Mouse (Mus musculus) B cell, adult 67 days (primary cell): ENCODE measurements around the gene Olfr584. TPM values are rescaled to one million over a fixed set of nuclear protein-coding genes. Genes with fewer than 3 reads are reported as not detected.

Source experiments
- total RNA-seq, 2 experiments: library from RNA; stranded (reverse); gene quantifications; 4 replicates each; pipeline ENCODE4 v1.2.4; 2023

Gene Olfr584
- total RNA-seq, result not detected

DNA sequence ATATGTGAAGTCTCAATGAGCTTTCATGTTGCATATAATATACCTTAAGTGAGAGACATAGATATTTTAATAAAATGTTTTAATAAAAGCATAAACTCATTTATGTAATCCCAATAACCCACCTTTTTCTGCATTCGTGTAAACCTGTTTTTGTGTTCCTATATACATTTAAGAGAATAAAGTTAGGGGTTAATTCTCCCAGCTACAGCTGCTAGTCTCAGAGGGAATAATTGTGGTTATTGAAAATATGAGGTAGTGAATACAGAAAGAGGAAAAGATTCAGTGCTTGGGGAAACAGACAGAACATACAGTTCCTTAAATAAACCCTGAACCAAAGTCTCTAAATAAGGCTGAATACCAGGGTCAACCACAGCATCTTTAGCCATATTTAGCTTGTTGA lies at the start of gene Olfr584:
Gene Olfr584 (plus strand): TSS at position 301 of the 400 bp plus-strand sequence.

GRCm38 (mm10) chr7:103037724-103038123 lies 44.0 kb upstream of the Olfr584 start, which contains the start of gene Olfr582:
Olfr582 (plus strand) TSS chr7:103038024.

DNA sequence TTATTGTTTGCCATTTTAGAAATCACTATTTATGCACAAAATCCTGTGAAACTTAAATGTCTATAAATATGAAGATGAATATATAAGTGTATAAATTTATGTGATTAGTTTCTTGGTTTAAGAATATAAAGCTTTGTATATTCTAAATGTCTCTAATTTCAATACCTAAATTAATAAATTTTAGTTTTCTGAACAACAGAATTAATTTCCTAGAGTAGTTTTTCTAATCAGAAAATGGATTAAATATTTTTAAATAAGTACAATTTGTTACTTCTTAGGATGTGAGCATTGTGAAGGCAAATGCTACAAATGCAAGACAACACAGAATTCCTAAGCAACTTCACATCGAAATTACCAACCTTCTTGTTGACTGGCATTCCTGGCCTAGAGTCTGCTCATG lies 30.7 kb upstream of the Olfr584 start, which contains the start of gene Olfr583:
Gene Olfr583 (plus strand): TSS at position 301 of the 400 bp plus-strand sequence.

GRCm38 (mm10) chr7:103097420-103097819 lies 15.7 kb downstream of the Olfr584 start, which contains the start of gene Olfr585:
Olfr585 (plus strand) TSS chr7:103097720.

DNA sequence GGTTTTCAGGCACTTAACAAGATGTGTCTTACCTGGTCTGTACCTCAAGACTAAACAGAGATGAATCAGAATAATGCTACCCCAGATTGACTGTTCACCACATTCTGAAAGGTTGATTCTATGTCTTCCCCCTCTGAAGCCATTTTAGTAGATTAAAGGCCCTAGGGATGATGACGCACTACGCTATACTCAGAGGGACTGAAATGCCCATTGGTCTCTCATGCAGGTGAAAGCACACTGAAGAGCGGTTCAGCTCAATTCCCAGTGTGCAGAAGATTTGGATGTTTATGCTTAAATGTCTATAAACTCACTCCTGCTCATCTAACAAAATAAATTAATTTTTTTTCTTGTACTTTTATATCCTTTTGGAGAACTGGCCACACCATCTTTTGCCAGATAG lies 43.9 kb downstream of the Olfr584 start, which contains the start of gene Olfr586:
Gene Olfr586 (minus strand): TSS at position 101 of the 400 bp plus-strand sequence.

Other genes starting within 250 kb of the Olfr584 start
- not detected for gene Olfr566, start 223.1 kb upstream of the Olfr584 start, total RNA-seq
- not detected for gene Olfr568, start 204.8 kb upstream of the Olfr584 start, total RNA-seq
- not detected for gene Olfr569, start 191.0 kb upstream of the Olfr584 start, total RNA-seq
- gene Olfr570, start 187.3 kb upstream of the Olfr584 start, total RNA-seq, result not detected
- gene Olfr571, start 164.3 kb upstream of the Olfr584 start, total RNA-seq, result not detected
- not detected for gene Olfr572, start 157.5 kb upstream of the Olfr584 start, total RNA-seq
- gene Olfr573-ps1, start 139.3 kb upstream of the Olfr584 start, total RNA-seq, result not detected
- not detected for gene Olfr574, start 133.4 kb upstream of the Olfr584 start, total RNA-seq
- gene Olfr575, start 123.1 kb upstream of the Olfr584 start, total RNA-seq, result not detected
- gene Olfr576, start 119.2 kb upstream of the Olfr584 start, total RNA-seq, result not detected
- gene Olfr577, start 105.9 kb upstream of the Olfr584 start, total RNA-seq, result not detected
- not detected for gene Olfr578, start 92.6 kb upstream of the Olfr584 start, total RNA-seq
- gene Olfr582, start 43.9 kb upstream of the Olfr584 start, total RNA-seq, result not detected
- gene Olfr583, start 30.6 kb upstream of the Olfr584 start, total RNA-seq, result not detected
- gene Olfr585, start 15.8 kb downstream of the Olfr584 start, total RNA-seq, result not detected
- not detected for gene Olfr586, start 43.8 kb downstream of the Olfr584 start, total RNA-seq
- not detected for gene Olfr588-ps1, start 59.0 kb downstream of the Olfr584 start, total RNA-seq
- not detected for gene Olfr589, start 74.5 kb downstream of the Olfr584 start, total RNA-seq
- gene Olfr591, start 96.5 kb downstream of the Olfr584 start, total RNA-seq, result not detected
- not detected for gene Olfr592, start 102.9 kb downstream of the Olfr584 start, total RNA-seq
- not detected for gene Olfr593, start 130.0 kb downstream of the Olfr584 start, total RNA-seq
- not detected for gene Olfr594, start 135.1 kb downstream of the Olfr584 start, total RNA-seq
- gene Usp17ld, start 170.6 kb downstream of the Olfr584 start, total RNA-seq, result not detected
- not detected for gene Olfr596, start 223.8 kb downstream of the Olfr584 start, total RNA-seq
- gene Olfr597, start 234.4 kb downstream of the Olfr584 start, total RNA-seq, result not detected
- not detected for gene Olfr598, start 241.7 kb downstream of the Olfr584 start, total RNA-seq